Mouse (Mus musculus) layer of hippocampus, adult 11-12 months (tissue): ENCODE data around the gene Racgap1.

ENCODE experiments used
- DNase-seq: peaks from one replicate; pipeline ENCODE4 v3.0.0; 2022; ENCODE audit warnings: low spot score

The Racgap1 gene

DNA sequence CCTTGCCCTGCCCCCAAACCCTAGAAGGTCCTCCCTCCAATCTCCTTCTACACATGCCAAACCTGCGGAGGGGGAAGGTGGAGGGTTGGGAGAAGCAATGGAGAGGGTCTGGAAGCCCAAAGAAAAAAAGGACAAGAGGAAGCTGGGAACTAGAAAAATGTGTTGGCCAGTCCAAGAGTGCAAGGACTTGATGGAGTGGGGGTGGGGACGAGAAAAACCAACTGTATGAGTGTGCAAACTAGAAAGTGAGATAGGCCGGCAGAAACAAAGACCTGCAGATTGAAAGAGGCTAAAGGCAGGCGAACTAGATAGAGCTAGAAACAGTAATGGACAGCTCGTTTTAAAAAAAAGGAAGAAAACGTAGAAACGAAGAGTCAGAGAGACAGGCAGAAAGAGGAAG lies 61.8 kb downstream of the Racgap1 start:
- DNase-seq, result no peak

DNA sequence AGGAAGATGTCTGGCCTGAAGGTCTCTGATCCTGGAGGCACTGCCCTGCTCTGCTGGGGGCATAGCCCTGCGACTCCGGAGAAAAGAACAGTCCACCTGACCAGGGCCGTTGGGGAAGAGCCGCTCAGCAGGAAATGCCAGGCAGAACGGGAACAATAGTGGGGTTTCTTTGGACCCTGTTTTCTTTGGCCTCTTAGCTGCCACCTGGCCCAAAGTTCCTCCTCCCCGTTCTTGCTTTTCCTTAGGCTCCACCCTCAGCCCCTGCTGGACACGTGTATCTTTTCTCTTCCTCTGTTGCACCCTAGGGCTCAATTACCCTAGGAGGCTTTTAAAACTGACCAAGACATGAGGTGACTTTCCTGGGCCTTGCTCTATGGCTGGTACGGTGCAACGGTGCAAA lies 62.2 kb downstream of the Racgap1 start:
- DNase-seq, result no peak

DNA sequence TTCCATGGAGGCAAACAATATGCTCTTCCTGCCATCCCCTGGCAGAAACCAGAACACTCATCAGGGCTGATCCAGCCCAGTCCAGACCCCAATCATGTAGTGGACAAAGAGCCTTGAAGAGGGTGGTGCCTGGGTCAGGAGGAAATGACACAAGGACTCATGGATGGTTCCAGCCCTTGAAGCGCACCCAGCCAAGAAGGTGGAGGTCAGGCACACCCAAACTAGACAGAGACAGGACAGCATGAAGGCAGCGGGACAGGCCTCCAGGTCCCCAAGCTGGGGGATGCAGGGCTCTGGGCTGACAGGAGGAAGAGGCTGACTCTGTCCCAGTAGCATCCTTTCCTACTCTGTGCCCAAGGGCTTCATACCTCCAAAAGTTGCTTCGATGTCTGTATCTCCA lies 64.9 kb downstream of the Racgap1 start:
- DNase-seq, result no peak

DNA sequence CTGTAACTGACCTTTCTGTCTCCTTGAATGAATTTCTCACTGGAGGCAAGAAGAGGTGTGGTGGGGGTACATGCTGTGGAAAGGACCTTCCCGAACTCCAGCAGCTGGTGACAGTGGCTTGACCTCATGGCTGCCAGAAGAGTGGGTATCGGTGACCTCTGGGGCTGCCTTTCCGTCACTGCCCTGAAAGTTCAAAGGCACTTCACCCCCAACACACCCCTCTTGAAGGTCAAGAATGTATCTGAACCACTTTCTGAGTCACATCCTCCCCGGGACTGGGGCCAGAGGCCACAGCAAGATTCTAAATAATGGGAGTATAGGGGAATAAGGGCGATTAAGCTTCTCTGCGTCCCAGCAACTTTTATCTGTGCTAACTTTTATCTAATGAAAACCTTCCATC lies 65.7 kb downstream of the Racgap1 start:
- DNase-seq, result no peak

DNA sequence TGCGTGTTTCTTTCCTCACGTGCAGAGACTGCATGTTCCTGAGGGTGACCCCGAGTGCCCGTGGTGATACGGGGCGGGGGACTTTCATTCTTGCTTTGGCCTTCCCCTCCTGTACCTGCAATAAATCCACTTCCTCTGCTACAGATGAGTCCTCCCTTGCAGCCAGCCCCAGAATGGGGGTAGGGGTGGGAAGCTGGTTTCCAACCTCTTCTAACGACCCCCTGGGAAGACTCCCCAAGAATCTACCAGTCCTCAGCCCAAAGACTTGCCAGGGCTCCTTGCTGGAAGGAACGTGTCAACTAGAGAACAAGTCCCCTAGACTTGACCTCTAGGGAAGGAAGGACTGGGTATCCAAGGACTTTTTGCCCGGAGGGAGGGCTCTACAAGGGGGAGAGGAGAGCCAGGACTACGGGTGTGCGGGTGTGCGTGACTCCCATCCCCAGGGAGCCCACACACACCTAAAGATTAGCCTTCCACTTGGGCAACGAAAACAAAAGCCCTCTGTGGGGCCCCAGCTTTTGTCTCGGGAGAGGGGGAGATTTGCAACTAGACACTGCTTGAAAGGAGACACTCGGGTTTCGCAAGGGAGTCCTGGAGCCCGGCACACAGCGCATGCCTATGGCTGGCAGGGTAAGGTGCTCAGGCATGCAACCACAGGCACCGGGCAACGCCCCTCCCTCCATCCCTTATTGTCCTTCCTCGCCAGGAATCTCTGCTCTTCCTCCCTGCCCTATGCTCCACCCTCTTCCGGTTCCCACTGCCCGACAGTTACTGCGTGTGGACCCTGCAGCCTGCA lies 66.9 kb downstream of the Racgap1 start:
- DNase-seq, result no peak

DNA sequence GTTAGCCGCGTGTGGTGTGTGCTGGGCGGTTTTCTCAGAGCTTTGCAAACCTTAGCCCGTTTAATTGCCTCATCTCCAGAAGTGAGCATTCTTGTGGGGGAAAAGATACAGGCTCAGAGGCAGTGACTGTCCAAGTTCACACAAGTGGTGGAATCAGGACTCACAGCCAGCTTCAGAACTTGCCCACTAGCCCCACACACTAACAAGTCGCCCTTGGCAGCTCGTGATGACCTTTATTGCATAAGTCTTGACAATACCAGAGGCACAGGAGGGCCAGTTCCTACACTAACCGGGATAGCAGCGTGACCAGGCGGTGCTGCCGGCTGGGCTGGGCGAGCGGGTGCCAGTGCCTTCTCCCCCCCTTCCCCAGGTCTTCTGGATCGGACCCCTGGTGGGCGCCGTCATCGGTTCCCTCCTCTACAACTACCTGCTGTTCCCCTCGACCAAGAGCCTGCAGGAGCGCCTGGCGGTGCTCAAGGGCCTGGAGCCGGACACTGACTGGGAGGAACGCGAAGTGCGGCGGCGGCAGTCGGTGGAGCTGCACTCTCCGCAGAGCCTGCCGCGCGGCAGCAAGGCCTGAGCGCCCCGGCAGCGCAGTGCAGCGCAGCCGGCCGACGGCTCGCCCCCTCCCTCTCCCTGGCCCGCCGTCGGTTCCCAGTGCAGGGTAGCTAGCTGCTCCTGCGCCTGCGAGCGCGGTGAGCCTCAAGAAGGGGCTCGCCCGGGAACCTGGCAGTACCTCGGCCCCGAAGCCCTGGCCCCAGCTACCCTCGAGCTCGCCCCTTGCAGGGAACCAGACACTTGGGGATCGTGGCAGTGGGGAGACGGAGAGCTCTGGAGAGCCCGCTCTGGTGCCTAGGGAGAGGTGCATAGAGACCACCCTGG lies 67.8 kb downstream of the Racgap1 start:
- DNase-seq, result no peak

DNA sequence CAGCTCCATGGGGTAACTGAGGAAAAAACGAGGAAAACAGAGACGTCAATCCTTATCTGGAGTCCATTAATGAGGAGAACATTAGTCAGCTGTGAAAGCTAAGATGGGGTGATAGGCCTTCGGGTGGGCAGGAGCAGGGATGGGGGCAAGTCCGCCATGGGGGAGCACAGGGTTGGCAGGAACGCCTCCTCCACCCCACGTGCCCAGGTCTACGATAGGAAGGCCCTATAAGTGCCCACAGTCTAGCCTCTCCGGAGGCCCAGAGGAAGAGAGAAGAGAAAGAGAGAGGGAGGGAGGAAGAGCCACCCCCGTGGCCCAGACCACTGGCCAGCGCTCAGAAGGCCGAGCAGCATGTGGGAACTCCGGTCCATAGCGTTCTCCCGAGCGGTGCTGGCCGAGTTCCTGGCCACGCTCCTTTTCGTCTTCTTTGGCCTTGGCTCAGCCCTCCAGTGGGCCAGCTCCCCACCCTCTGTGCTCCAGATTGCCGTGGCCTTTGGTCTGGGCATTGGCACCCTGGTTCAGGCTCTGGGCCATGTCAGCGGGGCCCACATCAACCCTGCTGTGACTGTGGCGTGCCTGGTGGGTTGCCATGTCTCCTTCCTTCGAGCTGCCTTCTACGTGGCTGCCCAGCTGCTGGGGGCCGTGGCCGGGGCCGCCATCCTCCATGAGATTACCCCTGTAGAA lies 72.5 kb downstream of the Racgap1 start, which contains the start of gene Aqp2:
Gene Aqp2, plus strand, starts transcription at position 254 of the 684 bp plus-strand sequence.
- no peak for DNase-seq
